Mouse (Mus musculus): ENCODE results near the gene Tgfbr2.

DNA sequence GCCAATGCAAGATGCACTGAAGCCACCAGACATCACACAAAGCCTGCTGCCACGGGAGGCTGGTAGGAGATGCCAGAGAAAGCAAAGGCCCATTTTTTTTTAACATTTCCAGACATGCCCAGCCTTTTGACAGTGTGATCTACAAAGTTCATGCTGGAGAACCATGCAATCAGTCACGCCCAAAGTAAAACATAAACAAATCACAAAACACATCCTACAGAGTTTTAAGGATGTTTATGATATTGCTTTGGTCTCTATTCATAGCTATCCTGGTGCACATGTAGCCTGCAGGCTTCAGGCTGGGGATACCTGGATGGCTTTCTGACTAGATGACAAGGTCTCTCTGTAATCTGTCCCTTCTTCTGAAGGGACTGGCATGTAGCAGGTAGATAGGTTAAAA is 46.8 kb downstream of the Tgfbr2 start:
- no peak for TF ChIP-seq POLR2AphosphoS5 (IDR thresholded peaks at IDR 0.05; ENCODE audit: borderline replicate concordance, low read depth, low read length)
- no peak for TF ChIP-seq USF1 (IDR thresholded peaks at IDR 0.05; ENCODE audit: low read depth, low read length)
- TF ChIP-seq MYC (IDR thresholded peaks at IDR 0.05; ENCODE audit: low read depth, low read length) = no peak
- no peak for TF ChIP-seq POLR2A (IDR thresholded peaks at IDR 0.05; ENCODE audit: control insufficient read depth in 1 of 2, insufficient read depth in 1 of 2, low read depth in 1 of 2, low read length in 2 of 2, poor library complexity in 1 of 2)
- TF ChIP-seq CHD1 (IDR thresholded peaks at IDR 0.05; ENCODE audit: low read depth, low read length) = no peak
- TF ChIP-seq GATA1 (IDR thresholded peaks at IDR 0.05; ENCODE audit: low read depth, low read length) = no peak
- no peak for TF ChIP-seq NELFE (IDR thresholded peaks at IDR 0.05; ENCODE audit: low read depth, low read length)
- no peak for TF ChIP-seq EP300 (IDR thresholded peaks at IDR 0.05; ENCODE audit: low read depth in 1 of 2, low read length in 2 of 2)
- TF ChIP-seq CTCF (IDR thresholded peaks at IDR 0.05 in 2 of 3, conservative IDR thresholded peaks at IDR 0.05 in 1 of 3; ENCODE audit: control insufficient read depth in 1 of 3, insufficient read depth in 1 of 3, low read depth in 2 of 3, low read length in 3 of 3, poor library complexity in 1 of 3, severe bottlenecking in 1 of 3) = no peak
- no peak for TF ChIP-seq TAL1 (IDR thresholded peaks at IDR 0.05; ENCODE audit: low read length)
- no peak for TF ChIP-seq ZNF384 (IDR thresholded peaks at IDR 0.05; ENCODE audit: low read depth, low read length)
